Mouse (Mus musculus) thymus, adult 18-20 months (tissue): ENCODE data around the gene Gm39566.

ENCODE experiments used
- DNase-seq, 2 experiments: peaks; one replicate each; pipeline ENCODE4 v3.0.0; 2022; ENCODE audit warnings: mixed read lengths in 2 of 2

Gene Gm39566

DNA sequence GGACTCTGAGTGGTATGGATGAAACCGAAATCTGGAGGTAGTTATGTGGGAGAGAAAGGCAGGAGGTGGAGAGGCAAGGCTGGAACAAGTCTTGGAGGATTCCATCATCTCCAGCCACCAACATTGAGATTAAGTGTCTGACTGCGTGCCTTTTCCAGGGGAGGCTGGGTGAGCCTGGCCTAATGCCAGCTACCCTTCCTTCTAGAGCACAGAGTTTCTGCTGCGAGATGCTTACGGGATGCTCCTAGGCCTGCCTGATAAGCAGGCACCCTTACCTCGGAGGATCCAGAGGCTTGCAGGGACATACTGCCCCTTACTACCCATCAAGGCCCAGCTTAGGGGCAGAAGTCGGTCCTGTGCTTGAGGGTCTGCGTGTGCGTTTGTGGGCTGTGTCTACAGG lies 18.5 kb upstream of the Gm39566 start:
- DNase-seq, result no peak

GRCm38 (mm10) chr11:69828832-69829231 lies 13.7 kb upstream of the Gm39566 start:
- DNase-seq, result no peak

GRCm38 (mm10) chr11:69823456-69823855 lies 8.4 kb upstream of the Gm39566 start:
- no peak for DNase-seq

DNA sequence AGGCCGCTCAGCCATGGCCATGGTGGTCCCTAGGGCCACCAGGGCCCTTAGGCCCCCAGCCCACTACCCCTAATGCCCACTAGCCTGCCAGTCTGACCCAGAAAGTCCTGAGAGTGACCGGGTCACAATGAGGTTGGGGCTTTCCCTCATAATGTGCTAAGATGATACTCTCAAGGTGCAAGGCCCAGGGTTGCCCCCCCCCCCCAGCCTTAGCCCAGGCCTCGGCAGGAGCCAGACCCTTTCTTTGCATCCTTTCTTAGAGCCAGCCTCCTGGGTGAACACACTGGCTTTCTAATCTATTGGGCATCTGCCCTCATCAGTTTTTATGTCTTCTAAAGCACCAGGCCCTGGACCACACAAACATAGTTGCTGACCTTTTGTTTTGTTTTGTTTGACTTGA lies 7.0 kb upstream of the Gm39566 start, which contains the start of gene Spem1:
TSS of gene Spem1 (minus strand) at position 101 of the 400 bp plus-strand sequence.
- no peak for DNase-seq

GRCm38 (mm10) chr11:69818871-69819270 lies 3.8 kb upstream of the Gm39566 start:
- DNase-seq, result no peak

- no peak for DNase-seq
These were observed 3.3 kb upstream of the Gm39566 start, which contains the start of gene Spem2 for GRCm38 (mm10) chr11:69818365-69818764. Spem2 (minus strand) TSS chr11:69818465.

DNA sequence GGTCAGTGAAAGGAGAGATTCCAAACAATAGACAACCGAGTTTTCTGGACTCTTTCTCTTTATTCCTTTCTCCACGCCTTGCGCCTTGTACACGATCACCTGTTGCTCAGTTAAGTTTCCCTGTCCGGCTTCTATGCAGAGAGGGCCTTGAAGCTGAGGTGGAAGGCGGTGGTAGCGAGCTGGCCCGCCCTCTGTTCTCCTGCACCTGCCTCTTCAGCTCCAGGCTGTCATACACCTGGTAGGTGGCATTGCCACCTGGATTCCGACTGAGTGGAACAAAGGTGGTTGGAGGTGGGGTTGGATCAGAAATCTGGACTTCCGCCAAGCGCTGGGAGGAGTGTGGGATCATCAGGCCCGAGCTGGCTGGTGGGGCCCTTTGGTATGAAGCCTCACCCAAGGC lies 1.4 kb upstream of the Gm39566 start:
- DNase-seq, result no peak

- DNase-seq, result no peak
These were observed 4.8 kb downstream of the Gm39566 start for GRCm38 (mm10) chr11:69810280-69810679.

- DNase-seq, result no peak
These were observed 7.5 kb downstream of the Gm39566 start for GRCm38 (mm10) chr11:69807641-69808040.

GRCm38 (mm10) chr11:69806378-69806777 lies 8.7 kb downstream of the Gm39566 start:
- DNase-seq, result no peak

DNA sequence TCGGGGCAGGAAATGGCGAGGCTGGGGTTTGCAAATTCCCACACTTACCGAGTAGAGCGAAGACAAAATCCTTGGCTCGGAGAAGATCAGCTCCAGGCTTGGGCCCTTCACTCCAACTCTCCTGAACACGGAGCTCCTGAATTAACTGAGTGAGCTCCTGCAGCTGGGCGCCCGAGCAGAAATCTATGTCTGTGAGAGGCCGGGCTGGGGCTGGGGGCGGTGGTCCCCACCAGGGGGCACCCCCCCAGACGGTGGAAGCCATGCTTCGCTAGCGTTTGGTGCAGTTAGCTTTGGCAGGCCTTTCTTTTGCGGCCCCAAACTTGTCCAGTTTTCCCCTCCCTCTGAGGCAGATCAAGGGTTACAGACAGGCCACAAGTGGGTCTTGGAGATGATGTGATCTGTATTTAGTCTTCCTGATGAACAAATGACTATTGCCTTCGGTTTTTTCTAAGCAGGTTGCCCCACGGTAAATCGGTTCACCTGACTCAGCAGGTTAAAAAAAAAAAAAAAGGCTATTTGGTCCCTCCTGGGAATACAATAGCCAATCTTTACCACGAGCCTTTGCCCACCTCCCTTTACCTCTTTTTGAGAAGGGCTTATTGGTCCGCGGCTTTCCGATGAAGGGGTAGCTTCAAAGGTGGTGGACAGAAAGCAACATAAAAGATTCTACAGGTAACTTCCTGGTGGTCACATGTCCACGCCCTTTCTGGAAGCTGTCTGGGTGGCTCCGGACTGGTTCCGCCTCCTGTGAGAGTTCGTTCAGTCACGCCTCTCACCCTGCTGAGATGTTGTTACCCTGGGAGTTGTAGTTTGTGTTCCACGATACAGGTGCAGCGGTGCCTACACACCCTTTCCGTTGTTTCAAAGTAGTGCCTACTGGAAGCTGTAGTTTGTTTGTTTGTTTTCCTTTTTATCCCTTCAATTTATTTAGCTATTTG lies 9.9 kb downstream of the Gm39566 start, which contains the start of gene Tmem102:
TSS of gene Tmem102 (minus strand) at position 653 of the 938 bp plus-strand sequence.
- DNase-seq, result no peak

GRCm38 (mm10) chr11:69804652-69804940 lies 10.5 kb downstream of the Gm39566 start:
- no peak for DNase-seq

DNA sequence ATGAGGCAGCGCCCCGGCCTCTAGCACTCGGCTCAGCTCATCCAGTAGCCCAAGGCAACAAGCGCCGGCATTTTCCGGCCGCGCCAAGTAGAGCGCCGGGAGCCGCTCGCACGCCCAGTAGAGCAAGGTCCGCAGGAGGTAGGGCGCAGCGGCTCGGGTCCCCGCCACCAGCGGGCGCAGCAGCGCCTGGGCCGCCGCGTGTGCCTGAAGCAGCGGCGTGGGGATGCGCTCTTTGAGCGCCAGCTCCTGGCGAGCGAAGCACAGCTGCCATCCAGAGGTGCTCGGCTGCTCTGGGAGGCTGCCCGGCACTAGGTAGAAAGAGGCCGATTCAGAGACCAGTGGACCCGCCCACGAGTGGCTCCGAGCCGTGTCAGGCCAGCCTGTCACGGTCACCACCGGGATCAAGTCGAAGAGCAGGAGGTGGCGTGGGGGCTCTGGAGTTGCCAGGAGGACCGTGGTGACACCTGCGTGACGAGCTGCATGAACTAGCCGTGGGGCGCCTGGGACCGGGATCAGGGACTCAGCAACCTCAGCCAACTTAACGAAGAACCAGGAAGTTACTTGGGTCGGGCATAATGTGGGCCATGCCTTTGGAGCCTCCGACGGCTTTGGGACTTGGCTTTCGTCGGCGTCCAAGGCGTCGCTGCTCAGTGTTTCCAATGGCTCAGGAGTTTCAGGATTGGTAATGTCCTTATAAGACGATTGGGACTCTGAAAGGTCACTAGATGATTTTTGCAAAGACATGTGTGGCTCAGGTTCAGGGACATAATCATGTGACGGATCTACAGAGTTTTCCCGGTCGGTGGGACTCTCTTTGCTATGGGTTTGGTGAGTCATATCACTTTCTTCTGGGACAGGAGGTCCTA lies 11.1 kb downstream of the Gm39566 start:
- DNase-seq, result peak; percentile 59 to 70

DNA sequence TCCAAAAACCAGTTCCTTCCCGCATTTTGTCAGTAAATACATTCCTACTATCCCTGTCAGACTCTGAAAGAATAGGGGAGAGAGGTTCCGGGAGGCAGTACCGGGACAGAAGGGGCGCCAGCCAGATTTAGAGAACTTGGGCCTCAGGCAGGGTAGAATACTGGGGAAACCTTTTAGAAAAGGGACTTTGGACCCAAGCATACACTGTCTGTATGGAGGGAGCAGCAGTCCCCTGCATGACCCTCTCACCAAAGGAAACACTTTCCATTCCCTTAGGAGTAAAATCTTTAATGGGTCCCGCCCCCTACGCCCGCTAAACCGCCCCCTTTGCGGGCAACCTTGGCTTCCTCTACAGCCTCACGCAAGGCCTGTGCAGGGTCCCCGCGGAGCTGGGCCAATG lies 11.8 kb downstream of the Gm39566 start:
- no peak for DNase-seq

GRCm38 (mm10) chr11:69802648-69803105 lies 12.4 kb downstream of the Gm39566 start:
- peak; percentile 63 to 69 for DNase-seq

GRCm38 (mm10) chr11:69801379-69801977 lies 13.6 kb downstream of the Gm39566 start, which contains the start of gene Fgf11:
Fgf11 (minus strand) TSS chr11:69801857.
- DNase-seq, result no peak

- DNase-seq, result no peak
These were observed 14.5 kb downstream of the Gm39566 start for GRCm38 (mm10) chr11:69800392-69801197.

DNA sequence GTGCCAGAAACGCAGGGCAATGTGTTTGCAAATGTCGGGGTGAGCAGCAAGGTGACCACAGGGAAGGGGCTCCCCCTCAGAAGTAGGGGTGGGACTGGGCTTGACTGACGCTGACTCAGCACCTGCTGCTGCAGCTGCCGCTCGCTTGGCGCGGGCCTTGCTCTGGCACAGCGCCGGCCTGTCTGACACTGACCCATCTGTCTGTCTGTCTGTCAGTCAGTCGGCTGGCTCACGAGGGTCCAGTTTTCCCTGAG lies 15.0 kb downstream of the Gm39566 start:
- no peak for DNase-seq

DNA sequence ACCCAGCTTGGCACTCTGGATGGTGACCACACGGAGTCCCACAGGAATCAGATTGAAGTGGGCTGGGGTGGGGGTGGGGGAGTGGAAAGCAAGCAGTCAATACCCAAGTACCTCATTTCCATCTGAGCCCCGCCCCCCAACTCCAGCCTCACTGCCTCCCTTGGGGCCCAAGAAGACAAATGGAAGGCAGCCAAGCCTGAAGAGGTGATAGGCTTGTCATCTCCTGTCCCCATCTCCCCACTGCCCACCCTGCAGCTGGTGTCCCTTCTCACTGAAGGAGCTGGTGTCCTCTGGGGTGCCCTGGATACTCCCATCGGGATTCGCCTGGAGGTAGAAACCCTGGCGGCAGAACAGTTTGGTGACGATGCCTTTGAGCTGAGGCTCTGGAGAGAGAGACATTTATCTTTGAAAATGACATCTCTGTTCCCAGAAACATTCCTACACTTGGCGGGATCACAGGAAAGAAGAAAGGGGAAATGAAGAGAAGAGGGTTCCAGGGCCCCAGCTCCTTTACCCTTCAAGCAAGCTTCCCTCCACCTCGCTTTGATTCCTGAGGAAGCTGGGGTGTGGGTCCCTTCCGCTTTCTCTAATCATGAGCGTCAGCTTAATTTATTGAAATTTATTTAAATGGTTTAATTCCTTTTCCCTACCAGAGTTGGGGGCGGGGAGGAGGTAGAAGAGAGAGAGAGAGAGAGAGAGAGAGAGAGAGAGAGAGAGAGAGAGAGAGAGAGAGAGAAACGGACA lies 15.5 kb downstream of the Gm39566 start:
- no peak for DNase-seq

DNA sequence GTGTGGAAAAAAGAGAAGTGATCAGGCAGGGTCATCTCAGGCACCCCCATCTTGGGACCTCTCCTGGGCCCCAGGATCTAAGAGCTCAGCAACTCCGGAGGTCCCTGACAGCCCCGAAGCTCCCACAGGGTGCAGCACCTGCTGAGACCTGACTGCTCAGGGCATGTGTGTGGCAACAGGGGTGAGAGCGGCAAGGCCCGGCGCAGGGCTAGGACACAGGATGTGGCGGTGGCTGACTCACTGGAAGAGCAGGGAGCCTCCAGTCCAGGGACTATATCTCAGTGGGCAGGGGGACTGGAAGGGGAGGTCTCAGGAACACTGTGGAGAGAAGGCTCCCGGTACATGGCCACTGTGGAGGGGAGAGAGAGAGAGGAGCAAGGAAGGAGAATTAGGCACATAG lies 17.2 kb downstream of the Gm39566 start:
- DNase-seq, result no peak

DNA sequence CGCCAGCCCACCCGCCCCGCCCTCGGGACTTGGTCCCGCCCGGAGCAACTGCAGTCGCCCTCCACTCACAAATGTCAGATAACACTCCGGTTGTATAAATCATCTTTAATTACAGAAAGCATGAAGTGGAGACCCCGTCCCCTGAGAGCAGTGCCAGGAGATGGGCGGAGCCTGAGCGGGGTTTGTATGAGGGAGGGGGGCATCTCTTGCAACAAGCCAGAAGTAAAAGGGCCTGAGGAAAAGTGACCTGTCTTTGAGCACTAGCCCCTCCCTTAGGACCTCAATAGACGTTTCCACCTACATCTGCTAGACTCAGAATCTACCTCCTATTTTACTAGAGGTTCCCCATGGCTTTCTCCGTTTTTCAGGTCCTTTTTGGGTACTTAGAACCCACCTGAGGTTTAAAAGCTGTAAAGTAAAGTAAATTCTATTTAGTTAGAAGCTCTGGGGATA lies 19.1 kb downstream of the Gm39566 start:
- no peak for DNase-seq
